15 mouse cellular contexts compared by ENCODE assay signal in genomic region chr15:79527192-79527591, GRCm38 (mm10). TPM values are rescaled to one million over a fixed set of nuclear protein-coding genes. Genes with fewer than 3 reads are reported as not detected.
A peak's percentile ranks its signal among the peaks of the same experiment; 100 is the strongest.
DNase-seq lines count a peak whose midpoint lies in the region; ATAC-seq and TF ChIP-seq lines count a peak whose summit lies in the region.
"Had no signal": no experiment of that assay in that cellular context is flagged by ENCODE, and none has a peak within 500 bp of the region (broad histone marks: within the 10 kb centered on the region; RNA-seq: fewer than 3 reads in every experiment).

No protein-coding gene starts in this region.

- H3K27ac ChIP-seq in kidney, postnatal 0 days = 0 out of 2 replicates have a peak overlapping the region, but pooled peaks have one; percentile 8
- H3K27ac ChIP-seq in kidney, embryonic 15.5 days = no peak overlapping the region
- H3K27ac ChIP-seq: limb, embryonic 13.5 days; macrophage; neural tube, embryonic 13.5 days had no signal

- 74% methylated on average over 4 of the region's 4 CpGs for WGBS in kidney, postnatal 0 days
- WGBS in kidney, embryonic 15.5 days = 82% methylated on average over 4 of the region's 4 CpGs

- H3K4me2 ChIP-seq in kidney, postnatal 0 days (ENCODE audit: low read length) = no peak overlapping the region
- H3K4me2 ChIP-seq in kidney, embryonic 15.5 days = no peak overlapping the region
- H3K4me2 ChIP-seq: embryonic facial prominence, embryonic 13.5 days; limb, embryonic 13.5 days; neural tube, embryonic 13.5 days had no signal

- ATAC-seq in cerebellum, adult (ENCODE audit: insufficient number of reproducible peaks, low FRiP score, low TSS enrichment) = peak; percentile 86
- 0 out of 2 replicates have a peak, but pooled peaks have one; percentile 5 for ATAC-seq in kidney, postnatal 0 days (replicated peaks; ENCODE audit: low FRiP score, low read depth)
- no peak for ATAC-seq in kidney, embryonic 15.5 days (replicated peaks; ENCODE audit: low FRiP score)

- no peaks in the 10 kb centered on the region; the same call in 1 of the 2 replicates for H3K4me1 ChIP-seq in kidney, postnatal 0 days (replicated peaks; ENCODE audit: insufficient read depth, low read length)
- H3K4me1 ChIP-seq in kidney, embryonic 15.5 days = peaks cover 9% of the 10 kb centered on the region
- H3K4me1 ChIP-seq: neural tube, embryonic 13.5 days had no signal

- H3K36me3 ChIP-seq in kidney, postnatal 0 days (ENCODE audit: insufficient read depth, low read length) = peaks cover 49% of the 10 kb centered on the region
- peaks cover 94% of the 10 kb centered on the region for H3K36me3 ChIP-seq in kidney, embryonic 15.5 days

- no peak for DNase-seq in cerebellum, postnatal 4 days (ENCODE audit: low spot score in 2 of 2)
- DNase-seq in kidney, postnatal 0 days (ENCODE audit: low spot score) = no peak
- DNase-seq in urinary bladder, adult 2 months (ENCODE audit: low spot score) = peak; percentile 17
- DNase-seq in urinary bladder, postnatal 36 days (ENCODE audit: low spot score in 2 of 2) = no peak
- no peak for DNase-seq in thymus, adult 18-20 months
- no peak for DNase-seq in right cerebral cortex, postnatal 14 days
- DNase-seq: kidney, adult 8-10 months; layer of hippocampus, adult 9-11 months; right cerebral cortex, adult 18-20 months had no signal

- no peak overlapping the region for H3K9ac ChIP-seq in kidney, postnatal 0 days (ENCODE audit: low read depth, low read length)
- no peak overlapping the region for H3K9ac ChIP-seq in kidney, embryonic 15.5 days
- H3K9ac ChIP-seq: embryonic facial prominence, embryonic 13.5 days; limb, embryonic 13.5 days; neural tube, embryonic 13.5 days had no signal

- no peaks in the 10 kb centered on the region for H3K27me3 ChIP-seq in kidney, postnatal 0 days (ENCODE audit: insufficient read depth, low read length)
- no peaks in the 10 kb centered on the region for H3K27me3 ChIP-seq in kidney, embryonic 15.5 days
- H3K27me3 ChIP-seq: embryonic facial prominence, embryonic 13.5 days; limb, embryonic 13.5 days; neural tube, embryonic 13.5 days had no signal

- H3K4me3 ChIP-seq in kidney, postnatal 0 days (replicated peaks; ENCODE audit: low read depth, low read length) = no peak overlapping the region
- H3K4me3 ChIP-seq in kidney, embryonic 15.5 days (replicated peaks) = no peak overlapping the region
- H3K4me3 ChIP-seq: embryonic facial prominence, embryonic 13.5 days; limb, embryonic 13.5 days; neural tube, embryonic 13.5 days had no signal

- H3K9me3 ChIP-seq in kidney, postnatal 0 days (replicated peaks; ENCODE audit: low read length) = no peaks in the 10 kb centered on the region
- H3K9me3 ChIP-seq in kidney, embryonic 15.5 days (replicated peaks) = no peaks in the 10 kb centered on the region
- H3K9me3 ChIP-seq: embryonic facial prominence, embryonic 13.5 days; limb, embryonic 13.5 days; neural tube, embryonic 13.5 days had no signal

- no peak for TF ChIP-seq CTCF in kidney, postnatal 0 days (IDR thresholded peaks at IDR 0.05; ENCODE audit: low read depth)

RNA-seq across cellular contexts. Expression of gene Kdelr3, which starts 11.0 kb away (rescaled TPM):
- 41.6 and 54.9 TPM in 2 replicates for polyA plus RNA-seq in kidney, postnatal 0 days (2015; fragmentation: Nextera tagmentation; extraction: Ambion mirVana)
- 69.5 and 71.8 TPM in 2 replicates for polyA plus RNA-seq in kidney, embryonic 15.5 days (2015; fragmentation: Nextera tagmentation; extraction: Ambion mirVana)
- polyA plus RNA-seq in urinary bladder, adult 2 months (2012; rRNA removed) = 48.5 and 54.9 TPM in 2 replicates
- polyA plus RNA-seq: macrophage had no signal

RNA-seq across cellular contexts. Expression of gene Ddx17, which starts 19.3 kb away (rescaled TPM):
- 38.6 and 39.9 TPM in 2 replicates for polyA plus RNA-seq in kidney, postnatal 0 days (2015; fragmentation: Nextera tagmentation; extraction: Ambion mirVana)
- 50.0 and 51.0 TPM in 2 replicates for polyA plus RNA-seq in kidney, embryonic 15.5 days (2015; fragmentation: Nextera tagmentation; extraction: Ambion mirVana)
- 363 and 536 TPM in 2 replicates for polyA plus RNA-seq in urinary bladder, adult 2 months (2012; rRNA removed)

RNA-seq across cellular contexts. Expression of gene Kcnj4, which starts 22.2 kb away (rescaled TPM):
- polyA plus RNA-seq in kidney, postnatal 0 days (2015; fragmentation: Nextera tagmentation; extraction: Ambion mirVana) = 0.11 TPM in 1 of 2 replicates, not detected in the other
- 0.08 and 0.12 TPM in 2 replicates for polyA plus RNA-seq in kidney, embryonic 15.5 days (2015; fragmentation: Nextera tagmentation; extraction: Ambion mirVana)
- polyA plus RNA-seq in urinary bladder, adult 2 months (2012; rRNA removed) = 0.04 and 0.07 TPM in 2 replicates
- polyA plus RNA-seq: embryonic facial prominence, embryonic 13.5 days; limb, embryonic 13.5 days; macrophage; neural tube, embryonic 13.5 days had no signal
